Comparison of ENCODE assay signal across 8 mouse cellular contexts in genomic region chr7:92560986-92561876, GRCm38 (mm10). TPM values are rescaled to one million over a fixed set of nuclear protein-coding genes. Genes with fewer than 3 reads are reported as not detected.
DNase-seq lines count a peak whose midpoint lies in the region; ATAC-seq lines count a peak whose summit lies in the region.

TSS of gene Ccdc90b (plus strand) at chr7:92561149.

- peak within 1 kb of the TSS; percentile 82 for H3K4me3 ChIP-seq in forebrain, embryonic 11.5 days (ENCODE audit: low read depth, low read length)
- H3K4me3 ChIP-seq in heart, embryonic 15.5 days = peak within 1 kb of the TSS; percentile 93
- H3K4me3 ChIP-seq in liver, embryonic 12.5 days = peak within 1 kb of the TSS; percentile 79

- H3K27me3 ChIP-seq in forebrain, embryonic 11.5 days (ENCODE audit: control insufficient read depth, insufficient read depth, low read length) = no peaks in the 10 kb centered on the region
- no peaks in the 10 kb centered on the region for H3K27me3 ChIP-seq in heart, embryonic 15.5 days
- H3K27me3 ChIP-seq in liver, embryonic 12.5 days (replicated peaks) = no peaks in the 10 kb centered on the region
- H3K27me3 ChIP-seq in splenic B cell, adult 2 months (ENCODE audit: control insufficient read depth, insufficient read depth, low read length, poor library complexity, severe bottlenecking) = no peaks in the 10 kb centered on the region

- peak within 1 kb of the TSS; percentile 82 for H3K9ac ChIP-seq in forebrain, embryonic 11.5 days (ENCODE audit: low read length)
- H3K9ac ChIP-seq in heart, embryonic 15.5 days = peak within 1 kb of the TSS; percentile 88
- H3K9ac ChIP-seq in liver, embryonic 12.5 days = peak within 1 kb of the TSS; percentile 74

- peak; percentile 71 to 78 for DNase-seq in CD8-positive naive resting alpha-beta T cell, adult 2 months (ENCODE audit: low read depth in 2 of 2, low spot score in 2 of 2)
- DNase-seq in c-Kit-positive CD71-positive TER-119-positive erythroid progenitor cells, embryonic 14.5 days (ENCODE audit: low spot score) = peak; percentile 84
- DNase-seq in forebrain, embryonic 11.5 days (ENCODE audit: low spot score) = peak; percentile 91
- peak; percentile 93 for DNase-seq in kidney, postnatal 14 days
- DNase-seq in naive thymus-derived CD4-positive, alpha-beta T cell, adult 2 months (ENCODE audit: low read depth) = peak; percentile 92
- peak; percentile 91 for DNase-seq in splenic B cell, adult 2 months (ENCODE audit: low read depth, low spot score)

- peak within 1 kb of the TSS; percentile 58 for H3K4me2 ChIP-seq in forebrain, embryonic 11.5 days (ENCODE audit: low read depth, low read length, severe bottlenecking)
- H3K4me2 ChIP-seq in heart, embryonic 15.5 days = peak within 1 kb of the TSS; percentile 74
- peak within 1 kb of the TSS; percentile 84 for H3K4me2 ChIP-seq in liver, embryonic 12.5 days

- no peaks in the 10 kb centered on the region; the same call in 1 of the 2 replicates for H3K36me3 ChIP-seq in forebrain, embryonic 11.5 days (ENCODE audit: control insufficient read depth, insufficient read depth, low read length)
- H3K36me3 ChIP-seq in heart, embryonic 15.5 days = no peaks in the 10 kb centered on the region
- no peaks in the 10 kb centered on the region for H3K36me3 ChIP-seq in liver, embryonic 12.5 days
- H3K36me3 ChIP-seq in splenic B cell, adult 2 months (ENCODE audit: control insufficient read depth, insufficient read depth, low read length, poor library complexity, severe bottlenecking) = no peaks in the 10 kb centered on the region

- no peaks in the 10 kb centered on the region for H3K9me3 ChIP-seq in forebrain, embryonic 11.5 days (ENCODE audit: control insufficient read depth, low read length)
- no peaks in the 10 kb centered on the region for H3K9me3 ChIP-seq in heart, embryonic 15.5 days (replicated peaks)
- H3K9me3 ChIP-seq in liver, embryonic 12.5 days (replicated peaks) = no peaks in the 10 kb centered on the region

- peak; percentile 97 for ATAC-seq in forebrain, embryonic 11.5 days (replicated peaks; ENCODE audit: low FRiP score)
- peak; percentile 97 for ATAC-seq in heart, embryonic 15.5 days (replicated peaks; ENCODE audit: insufficient number of reproducible peaks, insufficient read depth, low FRiP score, low read depth)
- peak; percentile 88 for ATAC-seq in liver, embryonic 12.5 days

- peaks cover 6% of the 10 kb centered on the region for H3K4me1 ChIP-seq in forebrain, embryonic 11.5 days (replicated peaks; ENCODE audit: control insufficient read depth, insufficient read depth, low read length)
- H3K4me1 ChIP-seq in heart, embryonic 15.5 days (replicated peaks) = peaks cover 8% of the 10 kb centered on the region
- H3K4me1 ChIP-seq in liver, embryonic 12.5 days = peaks cover 31% of the 10 kb centered on the region

- WGBS in forebrain, embryonic 11.5 days = under 1% methylated on average over 60 of the region's 60 CpGs
- WGBS in heart, embryonic 15.5 days = under 1% methylated on average over 60 of the region's 60 CpGs
- WGBS in liver, embryonic 12.5 days (ENCODE audit: insufficient replicate concordance) = 2% methylated on average over 60 of the region's 60 CpGs

- peak within 1 kb of the TSS; percentile 86 for H3K27ac ChIP-seq in forebrain, embryonic 11.5 days (ENCODE audit: low read depth, low read length)
- H3K27ac ChIP-seq in heart, embryonic 15.5 days = peak within 1 kb of the TSS; percentile 98
- peak within 1 kb of the TSS; percentile 84 for H3K27ac ChIP-seq in liver, embryonic 12.5 days

RNA-seq across cellular contexts. Expression of gene Ccdc90b, which starts in this region (rescaled TPM):
- polyA plus RNA-seq in forebrain, embryonic 11.5 days (2014; fragmentation: Nextera tagmentation; extraction: Ambion mirVana) = 63.2 and 78.9 TPM in 2 replicates
- 42.1 and 55.9 TPM in 2 replicates for polyA plus RNA-seq in heart, embryonic 15.5 days (2015; fragmentation: Nextera tagmentation; extraction: Ambion mirVana)
- polyA plus RNA-seq in liver, embryonic 12.5 days (2016; fragmentation: Nextera tagmentation; extraction: Ambion mirVana) = 20.1 and 21.2 TPM in 2 replicates

Comparison
In these comparisons a context has a peak if more than half of its experiments do, and no peak if none do; other contexts are left out.
1. Peak in every context shown above with its lines: DNase-seq, ATAC-seq, H3K4me3 ChIP-seq and H3K27ac ChIP-seq.